Comparison of ENCODE assay signal across 8 mouse cellular contexts in genomic region chr4:141722731-141723672, GRCm38 (mm10). TPM values are rescaled to one million over a fixed set of nuclear protein-coding genes. Genes with fewer than 3 reads are reported as not detected.
A peak's percentile ranks its signal among the peaks of the same experiment; 100 is the strongest.
DNase-seq lines count a peak whose midpoint lies in the region; ATAC-seq lines count a peak whose summit lies in the region.

Gene Ddi2, minus strand, starts transcription at chr4:141723419.

- H3K36me3 ChIP-seq in hindbrain, embryonic 10.5 days: peaks cover 16% of the 10 kb centered on the region

- WGBS in hindbrain, embryonic 10.5 days: under 1% methylated on average over 99 of the region's 105 CpGs

- no peaks in the 10 kb centered on the region for H3K27me3 ChIP-seq in hindbrain, embryonic 10.5 days (ENCODE audit: insufficient read depth, poor library complexity, severe bottlenecking)

- H3K27ac ChIP-seq in hindbrain, embryonic 10.5 days: peak within 1 kb of the TSS; percentile 97

- H3K4me1 ChIP-seq in hindbrain, embryonic 10.5 days (replicated peaks): peaks cover 31% of the 10 kb centered on the region

- DNase-seq in MEL-GATA-1-ER (ENCODE audit: extremely low read depth, low read depth): peak; percentile 39
- DNase-seq in cerebellum, adult 8-10 months: peak; percentile 89
- DNase-seq in hindbrain, embryonic 10.5 days (ENCODE audit: low spot score): peak; percentile 89
- peak; percentile 87 to 93 for DNase-seq in layer of hippocampus, postnatal 10 days (ENCODE audit: low spot score in 2 of 2)
- peak; percentile 94 for DNase-seq in lung, postnatal 10 days
- peak; percentile 92 for DNase-seq in ovary, postnatal 36 days (ENCODE audit: low spot score)
- DNase-seq in thymus, postnatal 25 days: peak; percentile 93

- peak within 1 kb of the TSS; percentile 98 for H3K4me3 ChIP-seq in hindbrain, embryonic 10.5 days

- peak; percentile 78 for ATAC-seq in frontal cortex, adult (ENCODE audit: low TSS enrichment)

- no peaks in the 10 kb centered on the region for H3K9me3 ChIP-seq in hindbrain, embryonic 10.5 days

RNA-seq across cellular contexts. Expression of gene Ddi2, which starts in this region (rescaled TPM):
- 20.8 and 28.4 TPM in 2 replicates for polyA plus RNA-seq in hindbrain, embryonic 10.5 days (2016; fragmentation: Nextera tagmentation; extraction: Ambion mirVana)
- total RNA-seq in layer of hippocampus, postnatal 10 days (2021): 10 to 100 TPM; 31.1 to 31.9 TPM

Comparison
In these comparisons a context has a peak if more than half of its experiments do, and no peak if none do; other contexts are left out.
1. Peak in every context shown above with its lines: DNase-seq, ATAC-seq, H3K4me3 ChIP-seq and H3K27ac ChIP-seq.
2. DNase-seq: peak in every context shown above with its lines; median percentile 94 in lung, postnatal 10 days; 93 in thymus, postnatal 25 days; 92 in ovary, postnatal 36 days; 90 in layer of hippocampus, postnatal 10 days; 89 in cerebellum, adult 8-10 months; 89 in hindbrain, embryonic 10.5 days; 39 in MEL-GATA-1-ER.